Mouse (Mus musculus) intestine, embryonic 15.5 days (tissue): ENCODE results near the gene Erc2. TPM values are rescaled to one million over a fixed set of nuclear protein-coding genes. Genes with fewer than 3 reads are reported as not detected.

Experiments
- ATAC-seq: fragments of 200-750 bp; cut with Nextera tagmentation; 2 replicates; pipeline ENCODE4 v1.8.0; 2017; ENCODE audit warnings: moderate TSS enrichment, moderate library complexity
- H3K27ac ChIP-seq: fragments of 300-500 bp; sonication (generic); 2 replicates; pipeline ENCODE4 v1.5.1; 2015; ENCODE audit warnings: mild to moderate bottlenecking, inconsistent platforms
- H3K27me3 ChIP-seq: fragments of 300-500 bp; sonication (generic); replicated peaks from 2 replicates; pipeline ENCODE4 v1.6.1; 2015; ENCODE audit warnings: inconsistent platforms
- H3K36me3 ChIP-seq: fragments of 300-500 bp; sonication (generic); 2 replicates; pipeline ENCODE4 v1.6.1; 2015; ENCODE audit warnings: inconsistent platforms
- H3K4me1 ChIP-seq: fragments of 300-500 bp; sonication (generic); replicated peaks from 2 replicates; pipeline ENCODE4 v1.6.1; 2015; ENCODE audit warnings: inconsistent platforms
- H3K4me2 ChIP-seq: fragments of 300-500 bp; sonication (generic); replicated peaks from 2 replicates; pipeline ENCODE4 v1.6.1; 2015; ENCODE audit warnings: mild to moderate bottlenecking, inconsistent platforms
- H3K4me3 ChIP-seq: fragments of 300-500 bp; sonication (generic); replicated peaks from 2 replicates; pipeline ENCODE4 v1.5.1; 2015; ENCODE audit warnings: inconsistent platforms
- H3K9ac ChIP-seq: fragments of 300-500 bp; sonication (generic); 2 replicates; pipeline ENCODE4 v1.6.1; 2015; ENCODE audit warnings: inconsistent platforms
- H3K9me3 ChIP-seq: fragments of 300-500 bp; sonication (generic); 2 replicates; pipeline ENCODE4 v1.6.1; 2016; ENCODE audit warnings: inconsistent platforms
- WGBS: fragments of 180-500 bp; shearing (Covaris S2); methylation state at CpG from one replicate; pipeline ENCODE4 v1.1.7; 2015; 5-methylcytosine and 5-hydroxymethylcytosine counted together
- polyA plus RNA-seq: library from polyadenylated mRNA; unstranded; fragments of >200 nt; fragmentation: Nextera tagmentation; extraction: Ambion mirVana; gene quantifications from 2 replicates; pipeline ENCODE4 v1.2.1, GENCODE M21; 2015

Erc2 gene
- polyA plus RNA-seq, 1 experiment from 2014 or later, result 6.8 TPM

- Histone ChIP-seq H3K4me1 (no peaks in the 10 kb centered on the region), H3K9me3 (no peaks in the 10 kb centered on the region), H3K4me2 (no peak overlapping the region), H3K4me3 (no peak overlapping the region), H3K27me3 (no peaks in the 10 kb centered on the region; the same call in 1 of the 2 replicates), H3K36me3 (no peaks in the 10 kb centered on the region), H3K27ac (no peak overlapping the region), H3K9ac (no peak overlapping the region)
- WGBS, result 71% methylated on average over 3 of the region's 3 CpGs
- ATAC-seq, result no peak
Observed at GRCm38 (mm10) chr14:28128999-28129398, 506.8 kb downstream of the Erc2 start.

- Histone ChIP-seq H3K4me3 (no peak overlapping the region), H3K4me2 (no peak overlapping the region), H3K27me3 (no peaks in the 10 kb centered on the region), H3K9me3 (no peaks in the 10 kb centered on the region), H3K36me3 (no peaks in the 10 kb centered on the region), H3K27ac (no peak overlapping the region), H3K4me1 (no peaks in the 10 kb centered on the region), H3K9ac (no peak overlapping the region)
- no peak for ATAC-seq
- 93% methylated on average over 2 of the region's 2 CpGs for WGBS
Observed at GRCm38 (mm10) chr14:28143998-28144397, 521.8 kb downstream of the Erc2 start.

- H3K27ac ChIP-seq, result no peak overlapping the region
- H3K4me2 ChIP-seq, result no peak overlapping the region
- H3K4me3 ChIP-seq, result no peak overlapping the region
- ATAC-seq, result no peak
- no peaks in the 10 kb centered on the region for H3K4me1 ChIP-seq
- 31% methylated on average over 5 of the region's 5 CpGs for WGBS
- no peaks in the 10 kb centered on the region for H3K36me3 ChIP-seq
- no peak overlapping the region for H3K9ac ChIP-seq
- no peaks in the 10 kb centered on the region for H3K9me3 ChIP-seq
- no peaks in the 10 kb centered on the region for H3K27me3 ChIP-seq
Observed at GRCm38 (mm10) chr14:28147201-28147600, 525.0 kb downstream of the Erc2 start.

- H3K27ac ChIP-seq, result no peak overlapping the region
- no peak overlapping the region for H3K9ac ChIP-seq
- no peak overlapping the region for H3K4me3 ChIP-seq
- H3K27me3 ChIP-seq, result no peaks in the 10 kb centered on the region
- H3K4me1 ChIP-seq, result no peaks in the 10 kb centered on the region
- H3K4me2 ChIP-seq, result no peak overlapping the region
- H3K9me3 ChIP-seq, result no peaks in the 10 kb centered on the region
- 83% methylated on average over 3 of the region's 3 CpGs for WGBS
- H3K36me3 ChIP-seq, result no peaks in the 10 kb centered on the region
- no peak for ATAC-seq
Observed at GRCm38 (mm10) chr14:28150942-28151341, 528.7 kb downstream of the Erc2 start.

GRCm38 (mm10) chr14:28155706-28156105 is 533.5 kb downstream of the Erc2 start:
- no peak overlapping the region for H3K27ac ChIP-seq
- no peaks in the 10 kb centered on the region for H3K9me3 ChIP-seq
- ATAC-seq, result no peak
- H3K36me3 ChIP-seq, result no peaks in the 10 kb centered on the region
- no peak overlapping the region for H3K4me2 ChIP-seq
- no peak overlapping the region for H3K9ac ChIP-seq
- no peaks in the 10 kb centered on the region for H3K27me3 ChIP-seq
- WGBS, result 86% methylated on average over 4 of the region's 4 CpGs
- no peaks in the 10 kb centered on the region for H3K4me1 ChIP-seq
- no peak overlapping the region for H3K4me3 ChIP-seq

GRCm38 (mm10) chr14:28160852-28161251 is 538.6 kb downstream of the Erc2 start:
- Histone ChIP-seq H3K4me1 (peaks cover 6% of the 10 kb centered on the region; the same call in 1 of the 2 replicates), H3K27ac (no peak overlapping the region), H3K9me3 (no peaks in the 10 kb centered on the region), H3K4me2 (no peak overlapping the region), H3K9ac (no peak overlapping the region), H3K27me3 (no peaks in the 10 kb centered on the region), H3K4me3 (no peak overlapping the region), H3K36me3 (no peaks in the 10 kb centered on the region)
- WGBS, result 80% methylated on average over 2 of the region's 2 CpGs
- ATAC-seq, result no peak

- no peaks in the 10 kb centered on the region for H3K9me3 ChIP-seq
- H3K4me2 ChIP-seq, result peak overlapping the region; percentile 14; the same call in 1 of the 2 replicates
- 34% methylated on average over 15 of the region's 15 CpGs for WGBS
- peak overlapping the region; percentile 62; the same call in 1 of the 2 replicates for H3K27ac ChIP-seq
- H3K4me1 ChIP-seq, result peaks cover 6% of the 10 kb centered on the region; the same call in 1 of the 2 replicates
- no peak overlapping the region for H3K9ac ChIP-seq
- no peaks in the 10 kb centered on the region for H3K27me3 ChIP-seq
- ATAC-seq, result peak; percentile 76; the same call in 1 of the 2 replicates
- no peaks in the 10 kb centered on the region for H3K36me3 ChIP-seq
- no peak overlapping the region for H3K4me3 ChIP-seq
Observed at GRCm38 (mm10) chr14:28164642-28165408, 542.6 kb downstream of the Erc2 start.

GRCm38 (mm10) chr14:28165621-28166211 is 543.5 kb downstream of the Erc2 start:
- H3K4me1 ChIP-seq, result peaks cover 6% of the 10 kb centered on the region; the same call in 1 of the 2 replicates
- WGBS, result 54% methylated on average over 5 of the region's 5 CpGs
- H3K9ac ChIP-seq, result no peak overlapping the region
- no peak for ATAC-seq
- no peaks in the 10 kb centered on the region for H3K36me3 ChIP-seq
- no peak overlapping the region for H3K4me2 ChIP-seq
- peak overlapping the region; percentile 15; the same call in 1 of the 2 replicates for H3K27ac ChIP-seq
- H3K27me3 ChIP-seq, result no peaks in the 10 kb centered on the region
- no peaks in the 10 kb centered on the region for H3K9me3 ChIP-seq
- H3K4me3 ChIP-seq, result no peak overlapping the region

- Histone ChIP-seq H3K27ac (no peak overlapping the region), H3K4me3 (no peak overlapping the region), H3K9ac (no peak overlapping the region), H3K9me3 (no peaks in the 10 kb centered on the region), H3K4me1 (no peaks in the 10 kb centered on the region), H3K36me3 (no peaks in the 10 kb centered on the region), H3K27me3 (no peaks in the 10 kb centered on the region), H3K4me2 (no peak overlapping the region)
- WGBS, result 44% methylated on average over 4 of the region's 4 CpGs
- ATAC-seq, result no peak
Observed at GRCm38 (mm10) chr14:28170711-28171110, 548.5 kb downstream of the Erc2 start.

- Histone ChIP-seq H3K27me3 (no peaks in the 10 kb centered on the region), H3K27ac (no peak overlapping the region), H3K9me3 (no peaks in the 10 kb centered on the region), H3K9ac (no peak overlapping the region), H3K4me2 (no peak overlapping the region), H3K4me1 (no peaks in the 10 kb centered on the region), H3K36me3 (no peaks in the 10 kb centered on the region), H3K4me3 (no peak overlapping the region)
- WGBS, result 32% methylated on average over 2 of the region's 2 CpGs
- no peak for ATAC-seq
Observed at GRCm38 (mm10) chr14:28171364-28171763, 549.1 kb downstream of the Erc2 start.

GRCm38 (mm10) chr14:28173736-28174135 is 551.5 kb downstream of the Erc2 start:
- no peaks in the 10 kb centered on the region for H3K36me3 ChIP-seq
- ATAC-seq, result no peak
- H3K4me2 ChIP-seq, result no peak overlapping the region
- no peak overlapping the region for H3K4me3 ChIP-seq
- no peaks in the 10 kb centered on the region for H3K27me3 ChIP-seq
- WGBS, result 57% methylated on average over 4 of the region's 4 CpGs
- no peak overlapping the region for H3K27ac ChIP-seq
- H3K4me1 ChIP-seq, result no peaks in the 10 kb centered on the region
- H3K9ac ChIP-seq, result no peak overlapping the region
- no peaks in the 10 kb centered on the region for H3K9me3 ChIP-seq

GRCm38 (mm10) chr14:28181070-28181825 is 559.0 kb downstream of the Erc2 start:
- Histone ChIP-seq H3K4me3 (no peak overlapping the region), H3K9me3 (no peaks in the 10 kb centered on the region), H3K27ac (no peak overlapping the region), H3K9ac (no peak overlapping the region), H3K27me3 (no peaks in the 10 kb centered on the region), H3K36me3 (no peaks in the 10 kb centered on the region), H3K4me1 (no peaks in the 10 kb centered on the region), H3K4me2 (no peak overlapping the region)
- 65% methylated on average over 4 of the region's 4 CpGs for WGBS
- ATAC-seq, result no peak
